Mouse (Mus musculus) ZHBTc4 (cell line): ENCODE results near the gene Mrpl30.

Experiments
- DNase-seq: peaks from one replicate; pipeline ENCODE4 v3.0.0-alpha.2; 2011; ENCODE audit warnings: low read depth, low spot score

Gene Mrpl30

DNA sequence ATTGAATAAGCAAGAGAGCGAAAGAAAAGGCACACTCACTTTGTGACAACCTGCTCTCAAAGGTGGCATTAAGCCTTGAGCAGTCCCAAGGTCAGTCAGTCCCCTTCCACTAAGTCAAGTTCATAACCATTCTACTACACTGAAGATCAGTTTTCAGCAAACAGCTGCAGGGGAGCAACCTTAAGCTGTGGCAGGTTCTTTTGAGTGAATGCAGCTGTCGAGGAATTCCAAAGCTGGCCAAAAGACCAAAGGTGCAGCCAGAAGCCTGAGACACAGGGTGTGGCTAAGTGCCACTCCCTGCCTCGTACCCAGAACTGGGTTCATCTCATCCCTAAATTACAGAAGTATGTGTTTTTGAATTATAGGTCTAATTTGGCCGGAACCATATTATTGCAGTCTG lies 9.5 kb downstream of the Mrpl30 start:
- no peak for DNase-seq

DNA sequence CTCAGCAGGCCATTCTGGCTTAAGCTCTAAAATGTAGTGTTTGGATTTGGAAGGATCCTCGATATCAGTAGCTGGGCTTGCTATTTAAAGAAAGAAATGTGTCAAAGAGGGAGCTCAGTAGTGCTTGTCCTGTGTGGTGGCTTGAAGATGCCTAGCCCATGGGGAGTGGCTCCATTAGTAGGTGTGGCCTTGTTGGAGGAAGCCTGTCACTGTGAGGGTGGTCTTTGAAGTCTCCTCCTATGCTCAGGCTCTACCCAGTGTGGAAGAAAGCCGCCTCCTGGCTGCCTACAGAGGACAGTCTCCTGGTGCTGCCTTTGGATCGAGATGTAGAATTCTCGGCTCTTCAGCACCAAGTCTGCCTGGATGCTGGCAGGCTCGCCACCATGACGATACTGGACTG lies 10.0 kb downstream of the Mrpl30 start:
- peak; percentile 72 for DNase-seq

DNA sequence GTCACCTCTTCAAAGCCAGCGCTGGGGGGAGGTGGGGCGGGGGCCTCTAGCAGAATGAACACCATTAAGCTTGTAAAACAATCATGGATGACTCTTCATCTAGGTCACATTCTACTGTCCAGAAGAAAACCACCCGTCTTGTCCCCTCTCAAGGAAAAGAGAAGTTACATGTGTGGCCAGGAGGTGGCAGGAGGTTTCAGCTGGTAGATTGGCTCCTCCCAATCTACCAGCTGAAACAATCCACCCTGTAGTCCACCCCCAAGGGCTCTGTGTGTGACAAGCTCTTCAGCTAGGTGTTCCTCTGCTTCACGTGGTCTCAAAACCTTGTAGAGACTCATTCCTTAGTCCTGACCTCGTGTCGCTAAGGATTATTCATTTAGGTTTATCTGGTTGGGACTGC lies 12.9 kb downstream of the Mrpl30 start:
- peak; percentile 81 for DNase-seq

DNA sequence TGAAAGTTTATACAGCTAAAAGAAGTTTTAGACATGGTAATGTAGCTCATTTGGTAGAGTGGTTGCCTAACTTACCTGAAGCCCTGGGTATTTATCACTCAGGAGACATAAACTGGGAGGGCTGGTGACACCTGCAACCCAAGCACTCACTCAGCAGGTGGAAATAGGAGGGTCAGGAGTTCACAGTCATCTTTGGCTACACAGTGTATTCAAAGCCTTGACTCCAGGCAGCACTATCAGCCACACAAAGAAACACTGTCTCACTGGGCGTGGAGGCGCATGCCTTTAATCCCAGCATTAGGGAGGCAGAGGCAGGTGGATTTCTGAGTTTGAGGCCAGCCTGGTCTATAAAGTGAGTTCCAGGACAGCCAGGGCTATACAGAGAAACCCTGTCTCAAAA lies 22.5 kb downstream of the Mrpl30 start:
- DNase-seq, result peak; percentile 60

DNA sequence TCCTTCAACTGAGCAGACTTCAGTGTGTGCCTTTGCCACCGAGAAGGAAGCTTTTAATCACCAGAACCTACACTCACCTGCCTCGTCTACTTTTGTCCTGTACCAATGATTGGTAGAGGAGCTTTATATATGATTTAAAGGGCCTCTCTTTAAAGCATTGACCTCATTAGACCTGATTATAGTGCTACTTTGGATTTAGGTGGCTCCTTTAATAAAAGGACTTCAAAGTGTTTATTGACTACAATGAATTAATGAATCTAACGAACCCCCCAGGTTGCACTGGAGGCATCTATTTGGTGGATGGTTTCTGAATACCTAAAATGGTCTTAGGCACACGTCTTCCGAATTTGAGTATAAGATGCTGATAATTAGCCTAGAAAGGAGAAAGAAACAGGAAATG lies 26.1 kb downstream of the Mrpl30 start, which contains the start of gene Lyg2:
Gene Lyg2 (minus strand): TSS at position 101 of the 400 bp plus-strand sequence.
- DNase-seq, result no peak

DNA sequence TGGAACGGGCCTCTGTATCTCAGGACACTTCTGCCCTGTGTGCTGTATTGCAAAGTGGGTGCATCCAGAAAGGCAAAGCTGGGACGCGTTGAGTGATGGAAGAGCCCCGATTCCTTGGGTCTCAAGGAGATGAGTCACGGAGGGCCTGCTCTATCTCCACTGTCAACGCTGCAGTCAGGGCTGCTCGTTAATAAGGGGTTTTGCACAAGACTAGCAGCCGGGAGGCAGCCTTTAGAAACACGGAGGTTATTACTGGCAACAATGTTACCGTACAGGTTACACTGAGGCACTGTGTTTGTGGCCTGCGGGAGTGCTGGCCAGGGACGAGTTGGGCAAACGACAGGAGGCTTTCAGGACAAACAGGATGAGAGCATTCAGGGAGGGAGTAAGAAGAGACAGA lies 27.4 kb downstream of the Mrpl30 start:
- DNase-seq, result no peak

DNA sequence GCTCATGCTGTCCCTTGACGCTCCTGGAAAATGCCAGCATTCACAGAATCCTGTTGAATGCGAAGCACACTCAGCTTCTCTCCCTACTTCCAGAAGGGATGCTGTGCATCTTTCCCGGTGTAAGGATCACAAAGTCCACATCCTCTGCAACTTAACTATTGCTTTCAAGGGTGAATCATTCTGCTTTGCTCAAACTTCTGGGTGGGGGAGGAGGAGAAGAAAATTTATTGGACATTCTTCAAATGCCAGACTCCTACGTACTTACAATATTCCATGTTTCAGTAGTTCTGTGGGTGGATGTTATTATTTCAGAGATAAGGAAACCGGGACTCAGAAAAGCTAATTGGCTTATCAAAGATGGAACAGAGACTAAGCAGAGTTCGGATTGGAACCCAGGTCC lies 27.8 kb downstream of the Mrpl30 start:
- DNase-seq, result no peak

DNA sequence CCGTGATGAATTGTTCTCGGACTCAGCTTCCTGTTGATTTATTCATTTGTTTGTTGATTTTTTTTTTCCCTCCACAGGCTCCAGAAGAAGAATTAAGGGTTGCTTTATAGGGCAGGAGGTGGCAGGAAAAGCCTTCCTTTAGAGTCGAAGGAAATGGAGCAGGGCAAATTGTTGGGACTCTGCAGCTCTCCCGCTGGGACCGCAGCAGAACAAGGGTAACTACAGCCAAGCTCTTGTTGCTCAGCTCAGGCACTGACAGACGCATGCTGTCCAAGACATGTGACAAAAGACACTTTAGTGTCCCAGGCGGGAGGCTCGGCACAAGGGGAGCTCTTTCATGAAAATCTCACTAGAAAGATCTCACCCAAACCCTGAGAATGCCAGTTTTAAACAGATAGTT lies 32.3 kb downstream of the Mrpl30 start:
- peak; percentile 22 for DNase-seq

DNA sequence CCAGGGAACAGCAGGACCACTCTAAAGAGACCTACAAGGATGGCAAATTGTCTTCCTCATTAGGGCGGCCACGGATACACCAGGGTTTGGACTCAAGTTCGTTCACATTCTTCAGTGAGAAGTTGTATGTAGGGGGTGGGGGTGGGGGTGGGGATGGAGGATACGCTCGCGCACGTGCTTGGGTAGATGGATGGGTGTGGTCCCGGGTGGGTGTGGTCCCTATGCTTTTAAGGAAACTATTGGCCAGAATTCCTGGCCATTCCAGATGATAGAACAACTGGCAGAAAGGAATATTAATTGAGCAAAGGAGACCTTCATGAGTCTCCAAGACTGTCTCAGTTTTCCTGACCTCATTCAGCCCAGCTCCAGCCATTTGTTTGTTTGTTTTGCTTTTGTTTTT lies 35.7 kb downstream of the Mrpl30 start:
- DNase-seq, result peak; percentile 50

DNA sequence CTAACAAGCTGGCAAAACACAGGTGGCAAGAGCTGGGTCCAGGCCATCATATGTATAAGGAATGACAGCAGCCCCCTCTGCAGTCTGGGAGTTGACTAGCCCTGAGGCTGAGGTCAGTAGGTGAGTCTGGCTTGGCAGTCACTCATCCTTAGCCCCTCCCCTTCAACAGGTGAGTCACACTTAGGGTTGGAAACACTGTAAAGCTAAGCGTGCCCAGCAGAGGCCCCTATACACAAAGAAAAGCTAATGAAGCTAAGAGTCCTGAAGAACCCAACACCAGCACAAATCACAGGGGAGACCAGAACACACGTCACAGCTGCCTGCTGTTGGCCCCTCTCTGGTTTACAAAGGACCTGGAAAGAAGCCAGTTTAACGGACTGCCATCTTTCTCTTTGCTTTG lies 41.5 kb downstream of the Mrpl30 start:
- DNase-seq, result peak; percentile 73
